Mouse (Mus musculus) cerebellum, postnatal 10 days (tissue): Measurements from ENCODE around the gene Usp32.

ENCODE experiments used
- DNase-seq, 2 experiments: peaks; one replicate each; pipeline ENCODE4 v3.0.0; 2021; ENCODE audit warnings: mixed read lengths in 2 of 2

Usp32 gene

GRCm38 (mm10) chr11:84945841-84946240 lies 194.1 kb downstream of the Usp32 start:
- no peak for DNase-seq

- DNase-seq, result no peak
Measured at GRCm38 (mm10) chr11:84944639-84945435, 195.1 kb downstream of the Usp32 start.

DNA sequence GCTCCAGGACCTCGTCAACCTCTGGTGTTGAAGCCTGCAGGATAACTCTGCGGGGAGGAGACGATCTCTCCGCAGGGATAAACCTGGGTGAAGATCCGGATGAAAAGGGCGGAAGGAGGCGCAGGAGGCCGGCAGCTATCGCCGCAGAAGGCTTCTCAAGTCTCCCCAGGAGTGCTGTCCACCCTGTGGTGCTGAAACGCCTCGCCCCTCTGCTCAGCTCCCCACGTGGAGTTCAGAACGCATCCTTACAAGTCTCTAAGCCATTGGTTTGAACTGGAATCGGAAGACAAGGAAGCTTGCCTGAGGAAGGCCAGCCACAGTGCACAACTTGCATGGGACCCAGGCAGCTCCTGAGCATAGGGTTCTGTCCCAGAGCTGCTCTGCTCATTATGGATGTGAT lies 196.0 kb downstream of the Usp32 start:
- DNase-seq, result peak in 1 of 2 experiments; percentile 33

DNA sequence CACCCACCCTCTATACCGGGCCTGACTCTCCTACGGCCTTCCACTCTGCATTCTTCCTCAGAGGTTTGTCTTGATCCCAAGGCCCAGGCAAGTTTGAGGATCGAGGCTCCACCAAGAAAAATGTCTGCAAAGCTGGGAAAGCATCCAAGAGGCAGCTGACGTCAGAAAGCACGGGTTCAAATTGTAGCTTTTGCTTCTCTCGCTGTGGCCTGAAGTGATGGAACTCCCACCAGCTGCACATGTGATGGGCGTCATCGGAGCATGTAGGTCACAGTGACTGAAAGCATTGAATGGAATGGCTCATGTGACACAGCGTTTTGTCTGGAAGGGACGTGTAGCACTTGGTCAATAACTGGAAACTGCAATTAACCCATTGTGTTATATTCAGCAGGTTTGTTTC lies 199.8 kb downstream of the Usp32 start:
- DNase-seq, result no peak

GRCm38 (mm10) chr11:84939508-84940053 lies 200.4 kb downstream of the Usp32 start:
- DNase-seq, result peak; percentile 67 to 73
